Mouse (Mus musculus) thymus, adult 2 months (tissue): ENCODE measurements at regions not wholly inside any gene's neighbourhood (a gene's known extent, or its start where the extent isn't known, plus 50 kb on each side); places are given as distances from the start of the nearest gene placed in this dataset.

Source experiments
- CTCF ChIP-seq: fragments of 200-500 bp; IDR thresholded peaks from 2 replicates; pipeline ENCODE4 v1.5.1; 2012; ENCODE audit warnings: mild to moderate bottlenecking, control low read depth, low read length, moderate library complexity, borderline replicate concordance; ENCODE audit not compliant: control insufficient read depth, poor library complexity, insufficient read depth; ENCODE audit errors: extremely low read depth
- POLR2A ChIP-seq: fragments of 200-500 bp; IDR thresholded peaks from 2 replicates; pipeline ENCODE4 v1.6.1; 2012; ENCODE audit warnings: mild to moderate bottlenecking, low read length, control low read depth, moderate library complexity; ENCODE audit not compliant: control insufficient read depth, poor library complexity, insufficient read depth; ENCODE audit errors: extremely low read depth

DNA sequence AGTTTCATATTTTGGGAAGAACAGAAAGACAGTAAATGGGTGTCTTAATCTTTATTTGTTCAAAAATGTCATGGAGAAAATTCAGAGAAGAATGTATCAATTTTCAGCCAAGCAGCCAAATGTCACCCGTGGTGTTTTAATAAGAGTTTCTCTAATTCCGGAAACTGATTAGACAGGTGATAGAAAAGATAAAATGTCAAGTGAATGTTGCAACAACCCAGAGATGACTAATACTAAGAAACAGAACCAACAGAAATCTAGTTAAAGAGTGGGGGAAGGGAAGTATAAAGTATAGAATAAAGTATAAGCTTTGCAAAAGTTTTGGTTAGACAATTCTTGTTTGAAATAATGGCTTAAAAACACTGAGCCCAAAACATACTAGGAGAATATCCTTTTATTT lies 79.9 kb upstream of the St8sia4 start:
- TF ChIP-seq CTCF (no peak), POLR2A (no peak)
